Mouse (Mus musculus) adrenal gland, postnatal 25 days (tissue): Measurements from ENCODE around the gene Ablim1. TPM values are rescaled to one million over a fixed set of nuclear protein-coding genes. Genes with fewer than 3 reads are reported as not detected.
A peak's percentile ranks its signal among the peaks of the same experiment; 100 is the strongest.

Source experiments
- DNase-seq: peaks from one replicate; pipeline ENCODE4 v3.0.0; 2021; ENCODE audit warnings: mixed read lengths
- total RNA-seq: library from RNA; stranded (reverse); gene quantifications from 2 replicates; pipeline ENCODE4 v1.2.3, GENCODE M21; 2021

Gene Ablim1
- total RNA-seq, 1 experiment from 2014 or later, result 35.6 TPM

GRCm38 (mm10) chr19:57301961-57302395, 12.7 kb downstream of the Ablim1 start:
- DNase-seq, result no peak

GRCm38 (mm10) chr19:57298006-57298405, 16.7 kb downstream of the Ablim1 start:
- no peak for DNase-seq

DNA sequence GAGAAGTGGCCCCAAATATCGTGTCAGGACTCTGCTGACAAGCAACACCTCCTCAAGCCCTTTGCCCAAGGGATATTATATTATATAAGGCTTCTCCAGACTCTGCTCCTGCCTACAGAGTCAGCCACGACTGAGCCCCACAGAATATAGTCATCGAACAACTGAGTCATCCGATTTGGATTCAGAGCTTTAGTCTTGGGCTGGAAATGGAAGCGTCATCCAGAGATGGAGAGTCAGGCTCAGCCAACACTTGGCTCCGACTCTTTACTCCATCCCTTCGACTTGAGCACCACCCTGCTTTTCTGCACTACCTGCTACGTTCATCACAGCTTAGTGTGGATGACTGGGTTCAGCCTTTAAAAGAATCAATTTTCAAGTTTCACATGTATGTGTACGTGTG, 17.3 kb downstream of the Ablim1 start:
- no peak for DNase-seq

- peak; percentile 44 for DNase-seq
These were observed 18.2 kb downstream of the Ablim1 start for GRCm38 (mm10) chr19:57296539-57296938.

- no peak for DNase-seq
These were observed 19.2 kb downstream of the Ablim1 start for GRCm38 (mm10) chr19:57295521-57295920.

- DNase-seq, result no peak
These were observed 20.4 kb downstream of the Ablim1 start for GRCm38 (mm10) chr19:57294356-57294755.

GRCm38 (mm10) chr19:57293737-57294136, 21.0 kb downstream of the Ablim1 start:
- DNase-seq, result peak; percentile 18

- DNase-seq, result no peak
These were observed 31.4 kb downstream of the Ablim1 start for GRCm38 (mm10) chr19:57283310-57283709.

GRCm38 (mm10) chr19:57282642-57283041, 32.1 kb downstream of the Ablim1 start:
- DNase-seq, result no peak

- DNase-seq, result no peak
These were observed 35.1 kb downstream of the Ablim1 start for GRCm38 (mm10) chr19:57279666-57280065.

GRCm38 (mm10) chr19:57278263-57278662, 36.5 kb downstream of the Ablim1 start:
- no peak for DNase-seq

GRCm38 (mm10) chr19:57277010-57277409, 37.7 kb downstream of the Ablim1 start:
- no peak for DNase-seq

DNA sequence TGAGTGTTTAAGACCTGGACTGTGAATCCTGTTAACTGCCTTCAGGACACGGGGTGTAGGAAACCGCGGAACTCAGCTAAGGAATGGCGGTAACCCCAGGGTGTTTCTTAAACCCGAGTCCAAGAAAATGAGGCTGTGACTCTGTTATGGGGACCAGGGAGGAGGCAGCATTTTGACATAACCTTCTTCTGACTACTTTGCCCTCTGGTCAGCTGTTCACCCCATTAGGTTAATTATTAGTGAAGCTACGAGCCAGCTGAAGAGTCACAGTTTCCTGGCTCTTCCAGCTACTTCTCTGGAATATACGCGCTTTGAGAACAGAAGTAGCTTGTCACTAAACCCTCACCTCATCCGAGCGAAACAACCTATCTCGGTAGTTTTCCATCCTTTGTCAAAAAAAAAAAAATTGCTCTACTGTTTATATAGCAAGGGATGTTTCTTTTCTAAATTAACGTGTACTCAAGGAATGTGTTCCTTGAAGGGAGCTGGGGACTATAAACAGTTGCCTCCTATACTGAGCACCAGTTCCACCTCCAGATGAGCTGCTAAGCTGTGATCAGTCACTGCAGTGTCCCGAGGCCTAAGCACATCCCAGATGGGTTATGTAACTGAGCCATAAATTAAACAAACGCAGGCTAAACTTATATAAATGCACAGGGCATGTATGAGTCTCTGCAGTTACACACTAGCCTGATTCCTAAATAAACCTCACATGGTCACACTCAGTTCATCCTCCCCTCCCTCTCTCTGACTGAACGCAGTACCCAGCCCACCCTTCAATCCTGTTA, 39.4 kb downstream of the Ablim1 start:
- DNase-seq, result no peak

- DNase-seq, result no peak
These were observed 40.0 kb downstream of the Ablim1 start for GRCm38 (mm10) chr19:57274717-57275116.

GRCm38 (mm10) chr19:57274286-57274685, 40.4 kb downstream of the Ablim1 start:
- DNase-seq, result no peak

GRCm38 (mm10) chr19:57272824-57273613, 41.7 kb downstream of the Ablim1 start:
- DNase-seq, result peak; percentile 70

DNA sequence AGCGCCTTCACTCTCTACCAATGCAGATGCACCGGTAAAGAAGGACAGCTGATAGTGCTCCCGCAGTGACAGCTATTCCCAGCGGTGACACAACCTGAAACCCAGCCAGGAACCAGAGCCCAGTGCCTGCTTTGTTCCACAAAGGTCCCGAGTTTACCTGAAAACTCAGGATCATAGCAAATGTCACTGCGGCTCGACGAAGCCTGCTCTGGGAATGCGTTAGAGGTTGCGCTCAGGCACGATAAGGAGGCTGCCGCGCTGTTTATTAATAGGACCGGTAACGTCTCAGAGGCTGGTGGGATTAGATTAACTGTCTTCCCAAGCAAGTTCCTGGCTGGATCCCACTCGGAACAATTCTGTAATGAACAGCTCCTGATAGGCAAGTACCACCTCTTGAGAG, 43.0 kb downstream of the Ablim1 start:
- DNase-seq, result no peak

DNA sequence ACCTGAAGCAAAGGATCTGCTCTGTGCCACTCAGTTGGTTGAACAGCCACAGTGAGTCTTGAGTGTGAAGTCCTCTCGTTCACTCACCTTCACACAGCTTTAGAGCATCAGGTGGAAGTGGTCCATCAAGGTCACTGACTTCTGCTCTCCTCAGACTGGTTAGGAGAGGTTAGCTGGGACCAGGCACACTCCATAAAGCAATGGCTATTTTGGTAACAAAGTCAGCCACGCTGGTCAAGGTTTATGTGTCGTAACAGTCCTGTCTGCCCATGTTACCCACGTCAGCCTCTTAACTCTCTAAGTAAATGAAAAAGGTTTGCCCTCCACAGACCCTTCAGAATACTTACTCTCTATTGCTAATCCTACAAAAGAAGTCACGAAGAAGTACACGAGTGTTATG, 44.0 kb downstream of the Ablim1 start:
- no peak for DNase-seq

DNA sequence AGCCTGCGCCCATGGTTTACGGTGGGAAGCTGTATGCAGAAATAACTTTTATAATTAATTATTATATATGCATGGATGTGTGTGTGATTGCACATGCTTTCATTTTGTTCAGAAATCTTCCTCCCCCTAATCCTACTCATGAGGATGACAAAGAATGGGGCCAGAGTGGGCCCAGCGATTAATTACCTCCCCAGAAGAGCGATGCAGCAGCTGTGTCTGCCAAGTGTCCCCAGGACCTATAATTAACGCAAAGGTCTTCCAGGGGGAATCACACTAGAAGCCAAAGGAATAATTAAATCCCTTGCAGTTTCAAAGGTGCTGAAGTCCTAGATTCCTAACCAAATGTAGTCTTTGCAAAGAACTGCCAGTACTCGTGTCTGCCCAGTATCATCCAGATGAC, 44.9 kb downstream of the Ablim1 start:
- no peak for DNase-seq

- DNase-seq, result no peak
These were observed 47.2 kb downstream of the Ablim1 start for GRCm38 (mm10) chr19:57267531-57267930.

DNA sequence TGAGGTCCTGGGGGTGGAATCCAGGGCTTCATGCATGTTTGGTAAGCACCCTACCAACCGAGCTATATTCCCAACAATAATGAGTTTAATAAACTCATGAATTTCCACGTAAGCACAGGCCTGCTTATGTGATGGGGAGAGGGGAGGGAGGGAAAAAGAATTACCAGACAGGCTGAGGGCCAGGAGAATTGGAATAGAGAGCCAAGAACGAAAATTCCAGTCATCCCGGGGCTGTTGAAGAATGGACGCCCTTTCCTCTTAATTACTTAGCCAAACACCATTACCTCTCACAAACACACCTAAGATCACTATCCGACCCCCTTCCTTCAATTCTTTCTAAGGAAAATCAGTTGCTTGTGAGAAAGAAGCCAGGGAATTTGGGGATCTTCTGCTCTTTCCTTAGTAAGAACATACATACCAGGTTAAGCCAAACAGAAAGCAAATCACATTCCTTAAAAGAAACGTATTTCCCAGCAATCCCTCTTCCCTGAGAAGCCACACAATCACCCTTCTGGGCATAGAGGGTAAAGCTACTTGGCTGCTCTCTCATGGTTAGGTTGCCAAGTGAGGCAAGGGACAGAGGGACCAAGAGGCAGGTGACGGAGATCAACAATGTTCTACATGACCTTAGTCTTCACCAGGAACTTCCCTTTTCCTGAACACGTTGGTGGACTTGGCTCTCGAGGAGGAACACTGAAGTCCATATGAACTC, 48.2 kb downstream of the Ablim1 start:
- no peak for DNase-seq

DNA sequence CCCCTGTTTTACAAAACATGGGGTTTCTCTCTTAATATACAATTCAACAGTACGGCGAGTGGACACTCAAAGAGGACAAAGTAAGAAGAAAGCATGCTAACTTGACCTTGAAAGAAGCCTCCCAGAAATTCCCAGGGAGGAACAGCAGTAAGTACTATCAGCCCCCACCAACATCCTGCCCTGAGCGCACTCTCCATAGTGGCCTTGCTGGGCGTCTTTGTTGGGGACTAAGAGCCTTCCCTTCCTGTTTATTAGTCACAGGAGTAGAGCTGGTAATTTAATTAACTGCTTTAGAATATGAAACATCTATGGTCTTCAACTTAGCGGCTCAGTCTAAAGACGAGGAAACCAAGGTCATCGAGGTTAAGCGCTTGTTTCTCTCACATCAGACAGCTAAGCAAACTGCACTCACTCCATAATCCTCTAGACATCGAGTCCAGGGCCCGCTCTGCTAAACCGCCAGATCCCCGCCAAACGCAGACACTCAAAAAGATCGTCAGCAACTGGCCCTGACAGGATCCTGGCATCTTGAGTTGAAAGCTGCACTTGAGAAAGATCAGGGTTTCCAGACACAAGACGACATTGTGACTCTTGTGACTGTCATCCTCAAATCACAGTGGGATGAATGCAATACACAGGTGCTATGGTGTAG, 50.3 kb downstream of the Ablim1 start:
- DNase-seq, result no peak
